Mouse (Mus musculus): Measurements from ENCODE around the gene 5730455P16Rik.

DNA sequence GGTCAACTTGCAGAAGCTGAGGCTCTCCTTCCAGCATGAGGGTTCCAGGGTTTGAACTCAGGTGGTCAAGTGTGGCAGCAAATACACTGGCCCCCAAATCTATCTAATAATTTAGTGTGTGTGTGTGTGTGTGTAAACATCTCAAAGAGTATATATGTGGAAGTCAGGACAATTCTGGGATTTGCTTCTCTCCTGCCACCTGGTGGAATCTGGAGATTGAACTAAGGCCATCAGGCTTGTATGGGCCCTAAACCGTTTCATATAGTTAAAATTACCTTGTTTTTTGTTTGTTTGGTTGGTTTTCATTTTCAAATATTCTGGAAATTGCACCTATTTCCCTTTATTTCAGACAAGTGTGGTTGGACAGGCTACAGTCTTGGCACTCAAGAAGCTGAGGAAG lies 8.9 kb downstream of the 5730455P16Rik start:
- TF ChIP-seq CTCF (IDR thresholded peaks at IDR 0.05; ENCODE audit: extremely low read depth, insufficient read depth, low read length) = no peak
- TF ChIP-seq POLR2A (IDR thresholded peaks at IDR 0.05; ENCODE audit: extremely low read depth, insufficient read depth, low read length) = no peak
